Mouse (Mus musculus) ES-E14 (cell line): ENCODE results near the gene Ston1. TPM values are rescaled to one million over a fixed set of nuclear protein-coding genes. Genes with fewer than 3 reads are reported as not detected.

Experiments used
- DNase-seq: peaks from one replicate; pipeline ENCODE4 v3.0.0-alpha.2; 2013; ENCODE audit warnings: low read depth, low spot score
- H3K27ac ChIP-seq: 2 replicates; pipeline ENCODE4 v1.5.1; 2012; ENCODE audit warnings: low read depth, mild to moderate bottlenecking, low read length, moderate library complexity, mixed read lengths; ENCODE audit not compliant: poor library complexity, insufficient read depth, severe bottlenecking
- H3K36me3 ChIP-seq: 2 replicates; pipeline ENCODE4 v1.6.1; 2012; ENCODE audit warnings: mild to moderate bottlenecking, low read length, moderate library complexity, mixed read lengths; ENCODE audit not compliant: control insufficient read depth, poor library complexity, insufficient read depth, severe bottlenecking
- H3K4me1 ChIP-seq, 2 experiments: fragments of 150-350 bp in 1 of 2; sonication (generic) in 1 of 2; 2 replicates each; pipeline ENCODE4 v1.6.1; 2012; ENCODE audit warnings: low read length in 2 of 2, mild to moderate bottlenecking in 1 of 2, mixed read lengths in 1 of 2; ENCODE audit not compliant: control insufficient read depth in 2 of 2, insufficient read depth in 2 of 2, poor library complexity in 1 of 2
- H3K4me3 ChIP-seq, 2 experiments: fragments of 150-350 bp in 1 of 2; sonication (generic) in 1 of 2; 2 replicates each; pipeline ENCODE4 v1.5.1; 2012; ENCODE audit warnings: low read length in 2 of 2, low read depth in 1 of 2, mild to moderate bottlenecking in 1 of 2, mixed read lengths in 1 of 2; ENCODE audit not compliant: insufficient read depth in 1 of 2, poor library complexity in 1 of 2, severe bottlenecking in 1 of 2
- H3K9ac ChIP-seq: 2 replicates; pipeline ENCODE4 v1.6.1; 2012; ENCODE audit warnings: low read depth, mild to moderate bottlenecking, low read length, mixed read lengths; ENCODE audit not compliant: poor library complexity, insufficient read depth, severe bottlenecking
- H3K9me3 ChIP-seq: fragments of 150-350 bp; sonication (generic); 2 replicates; pipeline ENCODE4 v1.6.1; 2012; ENCODE audit warnings: low read depth, mild to moderate bottlenecking, low read length; ENCODE audit not compliant: control insufficient read depth, insufficient read depth
- CHD2 ChIP-seq: IDR thresholded peaks from 2 replicates; pipeline ENCODE4 v1.6.1; 2014; ENCODE audit warnings: mild to moderate bottlenecking, low read depth, low read length, inconsistent platforms
- HCFC1 ChIP-seq: IDR thresholded peaks from 2 replicates; pipeline ENCODE4 v1.6.1; 2012; ENCODE audit warnings: low read length, inconsistent platforms, borderline replicate concordance; ENCODE audit not compliant: insufficient read depth
- MAFK ChIP-seq: IDR thresholded peaks from 2 replicates; pipeline ENCODE4 v1.6.1; 2014; ENCODE audit warnings: mild to moderate bottlenecking, low read depth, low read length, inconsistent platforms; ENCODE audit not compliant: insufficient read depth
- ZC3H11A ChIP-seq: IDR thresholded peaks from 2 replicates; pipeline ENCODE4 v1.6.1; 2012; ENCODE audit warnings: low read depth, mild to moderate bottlenecking, inconsistent platforms, low read length, borderline replicate concordance
- ZNF384 ChIP-seq: IDR thresholded peaks from 2 replicates; pipeline ENCODE4 v1.6.1; 2012; ENCODE audit warnings: low read depth, low read length, inconsistent platforms
- in situ Hi-C, 2 experiments: fragments of 600-800 bp; cut with MboI; formaldehyde crosslinking; loops; one replicate each; pipeline ENCODE4 v1.15.1; 2025; ENCODE audit warnings: low sequenced_read_pairs in 2 of 2, inconsistent platforms in 1 of 2; ENCODE audit not compliant: unreplicated experiment in 2 of 2
- total RNA-seq: library from RNA; depleted of rRNA; stranded (reverse); fragments of 300-350 nt; gene quantifications from 2 replicates; pipeline ENCODE4 v1.2.3, GENCODE M21; 2012

The Ston1 gene
- total RNA-seq, 1 experiment, result 4.5 TPM

DNA sequence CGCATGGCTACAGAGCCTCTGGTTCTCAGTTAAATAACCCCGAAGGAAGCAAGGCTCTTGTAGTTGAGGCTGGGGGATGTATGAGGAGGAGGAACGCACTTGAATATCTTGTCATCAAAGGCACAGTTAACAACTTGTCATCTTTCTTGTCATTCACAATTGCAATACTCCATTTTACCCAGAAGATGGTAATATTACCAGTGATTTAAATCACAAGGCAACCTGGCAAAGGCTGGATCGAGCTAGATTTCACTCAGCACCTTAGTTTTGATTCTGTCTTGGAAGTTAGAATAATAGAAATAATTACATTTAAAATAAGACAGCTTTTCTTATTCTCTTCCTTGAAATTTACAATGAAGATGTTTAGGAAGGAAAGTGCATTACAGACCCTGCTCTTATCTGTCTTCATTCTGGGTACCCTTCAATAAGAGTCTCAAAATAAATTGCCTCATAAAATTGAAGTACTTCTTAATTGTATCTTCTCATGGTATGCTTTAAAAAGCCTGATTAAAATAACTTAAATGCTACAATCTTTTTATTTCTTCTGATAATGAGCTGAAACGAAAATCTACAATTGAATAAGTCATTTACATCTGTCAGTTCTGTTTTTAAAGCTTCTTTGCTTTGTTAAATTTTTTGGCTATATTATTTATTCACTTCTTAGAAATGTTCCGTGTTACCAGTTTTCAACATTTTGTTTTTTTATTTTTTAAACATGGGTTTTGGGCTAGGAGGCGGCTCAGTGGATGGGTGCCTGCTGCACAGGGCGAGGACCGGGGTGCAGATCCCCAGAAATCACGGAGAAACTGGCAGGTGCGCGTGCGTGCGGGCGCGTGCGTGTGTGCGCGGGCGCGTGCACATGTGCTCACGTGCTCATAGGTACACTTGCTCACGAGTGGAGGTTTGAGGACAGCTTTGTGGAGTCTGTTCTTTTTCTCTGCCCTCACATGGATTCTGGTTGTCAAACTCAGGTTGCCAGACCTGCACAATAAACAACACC is 78.1 kb downstream of the Ston1 start:
- in situ Hi-C loops, result no loop called here
- Histone ChIP-seq H3K9ac (no peak overlapping the region), H3K36me3 (no peaks in the 10 kb centered on the region), H3K9me3 (no peaks in the 10 kb centered on the region), H3K4me3 (no peak overlapping the region), H3K4me1 (no peaks in the 10 kb centered on the region), H3K27ac (no peak overlapping the region; the same call in 1 of the 2 replicates)
- TF ChIP-seq MAFK (no peak), ZNF384 (no peak), HCFC1 (no peak), CHD2 (no peak), ZC3H11A (no peak)
- DNase-seq, result no peak

DNA sequence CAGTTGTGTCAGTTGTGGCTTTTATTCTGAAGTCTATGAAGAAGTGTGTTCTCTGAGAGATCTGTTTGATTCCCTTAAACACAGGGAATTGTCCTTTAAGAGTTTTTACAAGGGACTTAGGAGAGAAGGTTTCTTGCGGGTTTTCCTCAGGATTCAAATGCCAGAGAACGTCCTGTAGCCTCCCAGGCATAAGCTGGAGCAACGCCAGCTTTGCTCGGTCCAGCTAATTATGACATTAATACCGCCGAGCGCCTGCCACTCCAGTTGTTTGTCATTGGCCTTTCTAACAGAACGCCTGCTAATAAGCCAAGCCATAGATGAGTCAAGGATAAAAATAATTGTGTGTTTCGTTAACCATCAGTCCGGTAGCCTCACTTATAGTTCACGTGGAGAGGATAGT is 90.7 kb downstream of the Ston1 start:
- in situ Hi-C loops, result no loop called here
- H3K9me3 ChIP-seq, result no peaks in the 10 kb centered on the region
- DNase-seq, result no peak
- no peak overlapping the region for H3K4me3 ChIP-seq
- H3K9ac ChIP-seq, result no peak overlapping the region
- H3K27ac ChIP-seq, result no peak overlapping the region
- no peaks in the 10 kb centered on the region for H3K36me3 ChIP-seq
- TF ChIP-seq ZC3H11A, result no peak
- TF ChIP-seq MAFK, result no peak
- no peak for TF ChIP-seq CHD2
- TF ChIP-seq ZNF384, result no peak
- TF ChIP-seq HCFC1, result no peak
- no peaks in the 10 kb centered on the region for H3K4me1 ChIP-seq

- H3K4me1 ChIP-seq, result peaks cover 0 to 2% of the 10 kb centered on the region in 2 experiments; a peak in 2 of 4 replicates
- no peak overlapping the region for H3K9ac ChIP-seq
- H3K27ac ChIP-seq, result no peak overlapping the region
- no peaks in the 10 kb centered on the region for H3K36me3 ChIP-seq
- no peak overlapping the region for H3K4me3 ChIP-seq
- H3K9me3 ChIP-seq, result no peaks in the 10 kb centered on the region
- DNase-seq, result no peak
- in situ Hi-C loops, result no loop called here
- TF ChIP-seq ZC3H11A, result no peak
- no peak for TF ChIP-seq ZNF384
- no peak for TF ChIP-seq HCFC1
- no peak for TF ChIP-seq CHD2
- no peak for TF ChIP-seq MAFK
Measured at GRCm38 (mm10) chr17:88696656-88697333, 99.3 kb downstream of the Ston1 start.

GRCm38 (mm10) chr17:88700901-88701300 is 103.4 kb downstream of the Ston1 start:
- Histone ChIP-seq H3K9me3 (no peaks in the 10 kb centered on the region), H3K9ac (no peak overlapping the region), H3K4me1 (peaks cover 0 to 3% of the 10 kb centered on the region in 2 experiments; a peak in 2 of 4 replicates), H3K4me3 (no peak overlapping the region), H3K27ac (no peak overlapping the region), H3K36me3 (no peaks in the 10 kb centered on the region)
- TF ChIP-seq MAFK, result no peak
- no peak for TF ChIP-seq CHD2
- no peak for TF ChIP-seq HCFC1
- TF ChIP-seq ZC3H11A, result no peak
- no peak for TF ChIP-seq ZNF384
- in situ Hi-C loops, result no loop called here
- DNase-seq, result no peak
